Mouse (Mus musculus): Measurements from ENCODE around the gene Olfr96. TPM values are rescaled to one million over a fixed set of nuclear protein-coding genes. Genes with fewer than 3 reads are reported as not detected.

The Olfr96 gene
- polyA plus RNA-seq, 1 experiment from 2014 or later, result not detected

DNA sequence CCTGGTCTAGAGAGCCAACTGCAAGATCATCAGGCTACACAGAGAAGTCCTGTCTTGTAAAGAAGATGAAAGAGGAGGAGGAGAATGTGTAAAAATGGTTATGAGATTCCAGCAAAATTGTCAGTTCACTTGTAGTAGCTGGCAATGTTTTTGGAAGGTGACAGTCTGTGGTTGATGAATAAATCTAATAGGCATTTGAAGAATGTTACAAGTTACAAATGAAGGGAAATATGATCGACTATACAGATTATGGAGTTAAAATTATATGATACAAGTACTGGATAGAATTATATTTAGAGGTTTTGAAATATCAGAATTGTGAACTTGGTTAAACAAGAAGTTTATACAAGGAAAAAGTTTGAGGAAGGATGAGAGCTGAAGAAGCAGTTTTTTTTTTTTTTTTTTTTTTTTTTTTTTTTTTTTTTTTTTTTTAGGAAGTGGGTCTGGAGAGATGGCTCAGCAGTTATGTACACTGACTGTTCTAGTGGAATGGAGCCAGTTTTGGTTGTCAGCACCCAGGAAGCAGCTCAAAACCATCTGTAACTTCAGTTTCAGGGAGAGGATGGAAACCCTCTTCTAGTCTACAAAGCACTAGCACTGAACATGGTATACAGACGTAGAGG, 55.8 kb downstream of the Olfr96 start:
- Histone ChIP-seq H3K27me3 (replicated peaks) (0 out of 2 replicates have a peak, but pooled peaks cover 8% of the 10 kb centered on the region), H3K9ac (no peak overlapping the region), H3K4me2 (no peak overlapping the region), H3K4me3 (no peak overlapping the region), H3K4me1 (peaks cover 2% of the 10 kb centered on the region), H3K36me3 (no peaks in the 10 kb centered on the region), H3K27ac (replicated peaks) (no peak overlapping the region), H3K9me3 (no peaks in the 10 kb centered on the region)
- no peak for ATAC-seq (ENCODE audit: extremely low read depth, insufficient number of reproducible peaks, low FRiP score, low TSS enrichment)
- WGBS, result 57% methylated on average over 2 of the region's 2 CpGs

Other genes starting within 250 kb of the Olfr96 start
- gene 2410137M14Rik, start 238.9 kb upstream of the Olfr96 start, polyA plus RNA-seq (2015; fragmentation: Nextera tagmentation; extraction: Ambion mirVana), result not detected in 2 replicates
- 0.24 and 0.36 TPM in 2 replicates for gene H2-M5, start 230.6 kb upstream of the Olfr96 start, polyA plus RNA-seq (2015; fragmentation: Nextera tagmentation; extraction: Ambion mirVana)
- gene Zfp57, start 219.0 kb upstream of the Olfr96 start, polyA plus RNA-seq (2015; fragmentation: Nextera tagmentation; extraction: Ambion mirVana), result 42.5 and 45.5 TPM in 2 replicates
- not detected in 2 replicates for gene Mog, start 196.7 kb upstream of the Olfr96 start, polyA plus RNA-seq (2015; fragmentation: Nextera tagmentation; extraction: Ambion mirVana)
- 4.5 and 6.9 TPM in 2 replicates for gene Gabbr1, start 174.2 kb upstream of the Olfr96 start, polyA plus RNA-seq (2015; fragmentation: Nextera tagmentation; extraction: Ambion mirVana)
- gene Olfr90, start 131.6 kb upstream of the Olfr96 start, polyA plus RNA-seq (2015; fragmentation: Nextera tagmentation; extraction: Ambion mirVana), result not detected in 2 replicates
- gene Olfr91, start 121.9 kb upstream of the Olfr96 start, polyA plus RNA-seq (2015; fragmentation: Nextera tagmentation; extraction: Ambion mirVana), result not detected in 2 replicates
- gene Olfr92, start 100.1 kb upstream of the Olfr96 start, polyA plus RNA-seq (2015; fragmentation: Nextera tagmentation; extraction: Ambion mirVana), result not detected in 2 replicates
- gene Olfr93, start 58.7 kb upstream of the Olfr96 start, polyA plus RNA-seq (2015; fragmentation: Nextera tagmentation; extraction: Ambion mirVana), result not detected in 2 replicates
- gene Ubd, start 26.3 kb upstream of the Olfr96 start, polyA plus RNA-seq (2015; fragmentation: Nextera tagmentation; extraction: Ambion mirVana), result not detected in 2 replicates
- not detected in 2 replicates for gene Olfr94, start 19.2 kb upstream of the Olfr96 start, polyA plus RNA-seq (2015; fragmentation: Nextera tagmentation; extraction: Ambion mirVana)
- not detected in 2 replicates for gene Olfr95, start 7.0 kb upstream of the Olfr96 start, polyA plus RNA-seq (2015; fragmentation: Nextera tagmentation; extraction: Ambion mirVana)
- not detected in 2 replicates for gene Olfr97, start 17.2 kb downstream of the Olfr96 start, polyA plus RNA-seq (2015; fragmentation: Nextera tagmentation; extraction: Ambion mirVana)
- gene Olfr98, start 43.6 kb downstream of the Olfr96 start, polyA plus RNA-seq (2015; fragmentation: Nextera tagmentation; extraction: Ambion mirVana), result not detected in 2 replicates
- gene H2-M3, start 50.1 kb downstream of the Olfr96 start, polyA plus RNA-seq (2015; fragmentation: Nextera tagmentation; extraction: Ambion mirVana), result 0.80 and 1.0 TPM in 2 replicates
- not detected in 2 replicates for gene Olfr99, start 63.3 kb downstream of the Olfr96 start, polyA plus RNA-seq (2015; fragmentation: Nextera tagmentation; extraction: Ambion mirVana)
- not detected in 2 replicates for gene Olfr101, start 84.2 kb downstream of the Olfr96 start, polyA plus RNA-seq (2015; fragmentation: Nextera tagmentation; extraction: Ambion mirVana)
- not detected in 2 replicates for gene Olfr102, start 96.9 kb downstream of the Olfr96 start, polyA plus RNA-seq (2015; fragmentation: Nextera tagmentation; extraction: Ambion mirVana)
- not detected in 2 replicates for gene Olfr103, start 119.6 kb downstream of the Olfr96 start, polyA plus RNA-seq (2015; fragmentation: Nextera tagmentation; extraction: Ambion mirVana)
- not detected in 2 replicates for gene Olfr104-ps, start 139.4 kb downstream of the Olfr96 start, polyA plus RNA-seq (2015; fragmentation: Nextera tagmentation; extraction: Ambion mirVana)
- gene Olfr105-ps, start 158.9 kb downstream of the Olfr96 start, polyA plus RNA-seq (2015; fragmentation: Nextera tagmentation; extraction: Ambion mirVana), result not detected in 2 replicates
- gene Olfr106-ps, start 170.2 kb downstream of the Olfr96 start, polyA plus RNA-seq (2015; fragmentation: Nextera tagmentation; extraction: Ambion mirVana), result not detected in 2 replicates
- gene Olfr107, start 179.1 kb downstream of the Olfr96 start, polyA plus RNA-seq (2015; fragmentation: Nextera tagmentation; extraction: Ambion mirVana), result not detected in 2 replicates
- gene Olfr108, start 225.3 kb downstream of the Olfr96 start, polyA plus RNA-seq (2015; fragmentation: Nextera tagmentation; extraction: Ambion mirVana), result not detected in 2 replicates
- not detected in 2 replicates for gene Olfr109, start 238.8 kb downstream of the Olfr96 start, polyA plus RNA-seq (2015; fragmentation: Nextera tagmentation; extraction: Ambion mirVana)

Data from heart, embryonic 13.5 days (tissue).